In genomic region chr2:171306000-171306399, GRCm38 (mm10) we compare ENCODE assay signal across 15 mouse cellular contexts.
A peak's percentile ranks its signal among the peaks of the same experiment; 100 is the strongest.
DNase-seq lines count a peak whose midpoint lies in the region; ATAC-seq and TF ChIP-seq lines count a peak whose summit lies in the region.
"Had no signal": no experiment of that assay in that cellular context is flagged by ENCODE, and none has a peak within 500 bp of the region (broad histone marks: within the 10 kb centered on the region; RNA-seq: fewer than 3 reads in every experiment).

No protein-coding gene starts in this region.

- no peak for TF ChIP-seq CTCF in midbrain, postnatal 0 days (IDR thresholded peaks at IDR 0.05)

- H3K4me3 ChIP-seq in embryonic facial prominence, embryonic 14.5 days (ENCODE audit: low read depth, low read length) = no peak overlapping the region
- no peak overlapping the region for H3K4me3 ChIP-seq in hindbrain, embryonic 14.5 days (replicated peaks; ENCODE audit: low read length)
- no peak overlapping the region for H3K4me3 ChIP-seq in midbrain, postnatal 0 days (ENCODE audit: low read depth, low read length)
- H3K4me3 ChIP-seq in kidney, embryonic 16.5 days (ENCODE audit: low read length) = no peak overlapping the region
- H3K4me3 ChIP-seq: erythroblast, embryonic 14.5 days had no signal

- peak; percentile 60; the same call in 1 of the 2 replicates for ATAC-seq in embryonic facial prominence, embryonic 14.5 days (ENCODE audit: low read depth)
- no peak for ATAC-seq in hindbrain, embryonic 14.5 days (ENCODE audit: low FRiP score)
- no peak for ATAC-seq in midbrain, postnatal 0 days (ENCODE audit: low FRiP score)
- ATAC-seq in frontal cortex, adult (ENCODE audit: low TSS enrichment) = no peak
- no peak for ATAC-seq in kidney, embryonic 16.5 days (ENCODE audit: low FRiP score, low TSS enrichment)
- ATAC-seq: inflammation-experienced regulatory T-cells, adult 6 months had no signal

- peak overlapping the region; percentile 26; the same call in 1 of the 2 replicates for H3K4me2 ChIP-seq in embryonic facial prominence, embryonic 14.5 days (ENCODE audit: low read depth, low read length)
- peak overlapping the region; percentile 16 for H3K4me2 ChIP-seq in hindbrain, embryonic 14.5 days (replicated peaks)
- H3K4me2 ChIP-seq in midbrain, postnatal 0 days (ENCODE audit: low read depth, low read length, poor library complexity, severe bottlenecking) = no peak overlapping the region
- H3K4me2 ChIP-seq in kidney, embryonic 16.5 days (replicated peaks; ENCODE audit: low read depth, low read length) = no peak overlapping the region
- H3K4me2 ChIP-seq: lung, embryonic 14.5 days had no signal

- no peaks in the 10 kb centered on the region for H3K9me3 ChIP-seq in embryonic facial prominence, embryonic 14.5 days (ENCODE audit: control insufficient read depth, low read length)
- no peaks in the 10 kb centered on the region for H3K9me3 ChIP-seq in hindbrain, embryonic 14.5 days (ENCODE audit: control insufficient read depth, low read length)
- no peaks in the 10 kb centered on the region for H3K9me3 ChIP-seq in midbrain, postnatal 0 days (ENCODE audit: low read length)
- no peaks in the 10 kb centered on the region for H3K9me3 ChIP-seq in kidney, embryonic 16.5 days (ENCODE audit: low read length)

- H3K9ac ChIP-seq in embryonic facial prominence, embryonic 14.5 days (ENCODE audit: low read depth, low read length) = no peak overlapping the region
- no peak overlapping the region for H3K9ac ChIP-seq in hindbrain, embryonic 14.5 days
- H3K9ac ChIP-seq in midbrain, postnatal 0 days (replicated peaks; ENCODE audit: low read length, poor library complexity, severe bottlenecking) = no peak overlapping the region
- H3K9ac ChIP-seq in kidney, embryonic 16.5 days (replicated peaks; ENCODE audit: low read length) = no peak overlapping the region
- H3K9ac ChIP-seq: lung, embryonic 14.5 days had no signal

- no peaks in the 10 kb centered on the region for H3K27me3 ChIP-seq in embryonic facial prominence, embryonic 14.5 days (replicated peaks; ENCODE audit: control insufficient read depth, insufficient read depth, low read length)
- H3K27me3 ChIP-seq in hindbrain, embryonic 14.5 days (ENCODE audit: control insufficient read depth, insufficient read depth, low read length) = no peaks in the 10 kb centered on the region
- H3K27me3 ChIP-seq in midbrain, postnatal 0 days (ENCODE audit: insufficient read depth, low read length) = no peaks in the 10 kb centered on the region
- H3K27me3 ChIP-seq in kidney, embryonic 16.5 days (ENCODE audit: insufficient read depth, low read length) = no peaks in the 10 kb centered on the region

- no peaks in the 10 kb centered on the region for H3K36me3 ChIP-seq in embryonic facial prominence, embryonic 14.5 days (ENCODE audit: control insufficient read depth, insufficient read depth, low read length)
- H3K36me3 ChIP-seq in hindbrain, embryonic 14.5 days (replicated peaks; ENCODE audit: control insufficient read depth, insufficient read depth) = no peaks in the 10 kb centered on the region
- H3K36me3 ChIP-seq in midbrain, postnatal 0 days (ENCODE audit: insufficient read depth, low read length) = no peaks in the 10 kb centered on the region
- H3K36me3 ChIP-seq in kidney, embryonic 16.5 days (ENCODE audit: insufficient read depth, low read length) = no peaks in the 10 kb centered on the region

- no peak overlapping the region; the same call in 1 of the 2 replicates for H3K27ac ChIP-seq in embryonic facial prominence, embryonic 14.5 days (replicated peaks; ENCODE audit: low read depth, low read length)
- H3K27ac ChIP-seq in hindbrain, embryonic 14.5 days = no peak overlapping the region
- no peak overlapping the region for H3K27ac ChIP-seq in midbrain, postnatal 0 days (ENCODE audit: low read depth, low read length)
- H3K27ac ChIP-seq in kidney, embryonic 16.5 days (ENCODE audit: low read length) = no peak overlapping the region

- DNase-seq in brain, embryonic 18.5 days (ENCODE audit: low read depth, low spot score) = peak; percentile 37
- DNase-seq in embryonic facial prominence, embryonic 14.5 days (ENCODE audit: low spot score) = peak; percentile 65
- peak; percentile 36 for DNase-seq in hindbrain, embryonic 14.5 days (ENCODE audit: low spot score)
- DNase-seq in midbrain, postnatal 0 days (ENCODE audit: low spot score) = peak; percentile 56
- no peak for DNase-seq in lung, postnatal 14 days
- DNase-seq in kidney, adult 11 months = no peak
- DNase-seq: adrenal gland, adult 8-10 months; cerebellum, adult 11-12 months; kidney, postnatal 4 days; lung, embryonic 14.5 days; thymus, postnatal 25 days had no signal

- peaks cover 5% of the 10 kb centered on the region; the same call in 1 of the 2 replicates for H3K4me1 ChIP-seq in embryonic facial prominence, embryonic 14.5 days (ENCODE audit: control insufficient read depth, insufficient read depth, low read length)
- peaks cover 8% of the 10 kb centered on the region for H3K4me1 ChIP-seq in hindbrain, embryonic 14.5 days (replicated peaks; ENCODE audit: control insufficient read depth, insufficient read depth, low read length)
- no peaks in the 10 kb centered on the region for H3K4me1 ChIP-seq in midbrain, postnatal 0 days (ENCODE audit: insufficient read depth, low read length)
- H3K4me1 ChIP-seq in kidney, embryonic 16.5 days (ENCODE audit: insufficient read depth, low read length) = no peaks in the 10 kb centered on the region

- 37% methylated on average over 12 of the region's 12 CpGs for WGBS in embryonic facial prominence, embryonic 14.5 days
- 29% methylated on average over 12 of the region's 12 CpGs for WGBS in hindbrain, embryonic 14.5 days
- 26% methylated on average over 12 of the region's 12 CpGs for WGBS in midbrain, postnatal 0 days
- WGBS in kidney, embryonic 16.5 days = 62% methylated on average over 12 of the region's 12 CpGs

Comparison
In these comparisons a context has a peak if more than half of its experiments do, and no peak if none do; other contexts are left out.
1. DNase-seq: peak in brain, embryonic 18.5 days (single experiment), embryonic facial prominence, embryonic 14.5 days (single experiment), hindbrain, embryonic 14.5 days (single experiment) and midbrain, postnatal 0 days (single experiment); none in lung, postnatal 14 days (single experiment) and kidney, adult 11 months (single experiment).
2. H3K4me2 ChIP-seq: peak in embryonic facial prominence, embryonic 14.5 days (single experiment) and hindbrain, embryonic 14.5 days (single experiment); none in midbrain, postnatal 0 days (single experiment) and kidney, embryonic 16.5 days (single experiment).